Mouse (Mus musculus): ENCODE results near the gene Sox30.

- no peak for TF ChIP-seq CTCF (IDR thresholded peaks at IDR 0.05; ENCODE audit: extremely low read depth, insufficient read length, insufficient replicate concordance, low read depth, low read length)
- TF ChIP-seq POLR2A (IDR thresholded peaks at IDR 0.05; ENCODE audit: low read depth, low read length): no peak
Observed at GRCm38 (mm10) chr11:45979946-45980892, at the start of gene Sox30.

Measured in small intestine, adult 2 months (tissue).